Mouse (Mus musculus): ENCODE data around the gene Anapc15. TPM values are rescaled to one million over a fixed set of nuclear protein-coding genes. Genes with fewer than 3 reads are reported as not detected.
"Not testable (repeated sequence)": the region's sequence is repeated elsewhere in the genome, so short reads cannot be mapped to it uniquely, and the experiment has no call there.

The Anapc15 gene
- total RNA-seq, 2 experiments from 2014 or later, result 17.3 to 26.6 TPM

- intact Hi-C loops (cut with DNase I), result no loop called here
- no peak for DNase-seq
- TF ChIP-seq CTCF (IDR thresholded peaks at IDR 0.05), result no peak
- Histone ChIP-seq H3K27ac (peak overlapping the region; percentile 100), H3K4me3 (peak overlapping the region; percentile 79)
These were observed 43.2 kb downstream of the Anapc15 start for GRCm38 (mm10) chr7:101906696-101907095.

- Histone ChIP-seq H3K4me3 (peak overlapping the region; percentile 41), H3K27ac (peak overlapping the region; percentile 100)
- DNase-seq, result peak; percentile 79
- intact Hi-C loops (cut with DNase I), result no loop called here
- no peak for TF ChIP-seq CTCF (IDR thresholded peaks at IDR 0.05)
These were observed 44.9 kb downstream of the Anapc15 start for GRCm38 (mm10) chr7:101908367-101908766.

- H3K4me3 ChIP-seq, result no peak overlapping the region
- intact Hi-C loops (cut with DNase I), result no loop called here
- TF ChIP-seq CTCF (IDR thresholded peaks at IDR 0.05), result no peak
- peak overlapping the region; percentile 100 for H3K27ac ChIP-seq
- DNase-seq, result peak; percentile 83
These were observed 46.6 kb downstream of the Anapc15 start for GRCm38 (mm10) chr7:101910138-101910537.

GRCm38 (mm10) chr7:101911982-101912381 lies 48.5 kb downstream of the Anapc15 start:
- no peak overlapping the region for H3K4me3 ChIP-seq
- no peak for DNase-seq
- no peak overlapping the region for H3K27ac ChIP-seq
- intact Hi-C loops (cut with DNase I), result no loop called here
- no peak for TF ChIP-seq CTCF (IDR thresholded peaks at IDR 0.05)

- no peak overlapping the region for H3K4me3 ChIP-seq
- intact Hi-C loops (cut with DNase I), result loop anchor here (2.0 kb wide), 2 partner anchors 117 to 159 kb away; no protein-coding TSS in a partner anchor
- DNase-seq, result peak; percentile 58
- TF ChIP-seq CTCF (IDR thresholded peaks at IDR 0.05), result peak; percentile 82
- H3K27ac ChIP-seq, result no peak overlapping the region
These were observed 54.6 kb downstream of the Anapc15 start for GRCm38 (mm10) chr7:101918071-101918470.

GRCm38 (mm10) chr7:101925892-101926291 lies 62.4 kb downstream of the Anapc15 start:
- H3K4me3 ChIP-seq; H3K27ac ChIP-seq; DNase-seq; intact Hi-C loops (cut with DNase I): not testable (repeated sequence)
- TF ChIP-seq CTCF (IDR thresholded peaks at IDR 0.05), result peak; percentile 36

- no peak for TF ChIP-seq CTCF (IDR thresholded peaks at IDR 0.05)
- intact Hi-C loops (cut with DNase I), result no loop called here
- peak overlapping the region; percentile 48; the same call in 1 of the 2 replicates for H3K27ac ChIP-seq
- peak; percentile 62 for DNase-seq
- H3K4me3 ChIP-seq, result no peak overlapping the region
These were observed 64.6 kb downstream of the Anapc15 start for GRCm38 (mm10) chr7:101928093-101928492.

GRCm38 (mm10) chr7:101932551-101932950 lies 69.0 kb downstream of the Anapc15 start:
- H3K27ac ChIP-seq, result peak overlapping the region; percentile 92
- DNase-seq, result no peak
- no peak overlapping the region for H3K4me3 ChIP-seq
- intact Hi-C loops (cut with DNase I), result loop anchor here (5.0 kb wide), 1 partner anchor 130 kb away; no protein-coding TSS in a partner anchor
- TF ChIP-seq CTCF (IDR thresholded peaks at IDR 0.05), result no peak

- Histone ChIP-seq H3K27ac (peak overlapping the region; percentile 92), H3K4me3 (peak overlapping the region; percentile 90)
- no peak for DNase-seq
- no peak for TF ChIP-seq CTCF (IDR thresholded peaks at IDR 0.05)
- intact Hi-C loops (cut with DNase I), result loop anchor here (5.0 kb wide), 1 partner anchor 129 kb away; no protein-coding TSS in a partner anchor
These were observed 69.8 kb downstream of the Anapc15 start for GRCm38 (mm10) chr7:101933300-101933699.

GRCm38 (mm10) chr7:101933751-101934240 lies 70.3 kb downstream of the Anapc15 start, which contains the start of the genes Lrrc51 and Numa1:
TSS of gene Lrrc51 (minus strand) at chr7:101933895.
TSS of gene Numa1 (plus strand) at chr7:101934111.
- DNase-seq, result peak; percentile 97
- no peak for TF ChIP-seq CTCF (IDR thresholded peaks at IDR 0.05)
- intact Hi-C loops (cut with DNase I), result loop anchor here (2.0 to 5.0 kb wide), 2 partner anchors 37 to 129 kb away; no protein-coding TSS in a partner anchor
- Histone ChIP-seq H3K27ac (peak within 1 kb of the TSS; percentile 92), H3K4me3 (peak within 1 kb of the TSS; percentile 90)

GRCm38 (mm10) chr7:101935957-101936356 lies 72.4 kb downstream of the Anapc15 start:
- no peak overlapping the region for H3K4me3 ChIP-seq
- no peak overlapping the region for H3K27ac ChIP-seq
- no peak for DNase-seq
- no peak for TF ChIP-seq CTCF (IDR thresholded peaks at IDR 0.05)
- intact Hi-C loops (cut with DNase I), result loop anchor here (2.0 kb wide), 1 partner anchor 35 kb away; no protein-coding TSS in a partner anchor

- no peak overlapping the region for H3K27ac ChIP-seq
- no peak for TF ChIP-seq CTCF (IDR thresholded peaks at IDR 0.05)
- no peak for DNase-seq
- intact Hi-C loops (cut with DNase I), result no loop called here
- no peak overlapping the region for H3K4me3 ChIP-seq
These were observed 73.5 kb downstream of the Anapc15 start for GRCm38 (mm10) chr7:101936996-101937395.

- TF ChIP-seq CTCF (IDR thresholded peaks at IDR 0.05), result no peak
- no peak for DNase-seq
- Histone ChIP-seq H3K4me3 (no peak overlapping the region), H3K27ac (no peak overlapping the region)
- intact Hi-C loops (cut with DNase I), result no loop called here
These were observed 74.1 kb downstream of the Anapc15 start for GRCm38 (mm10) chr7:101937569-101937968.

GRCm38 (mm10) chr7:101938348-101938747 lies 74.8 kb downstream of the Anapc15 start:
- Histone ChIP-seq H3K27ac (no peak overlapping the region), H3K4me3 (no peak overlapping the region)
- DNase-seq, result no peak
- no peak for TF ChIP-seq CTCF (IDR thresholded peaks at IDR 0.05)
- intact Hi-C loops (cut with DNase I), result no loop called here

Measured in gastrocnemius, adult 2 months (tissue).